Mouse (Mus musculus) spleen, adult 2 months (tissue): ENCODE measurements at regions not wholly inside any gene's neighbourhood (a gene's known extent, or its start where the extent isn't known, plus 50 kb on each side); places are given as distances from the start of the nearest gene placed in this dataset.

ENCODE experiments used
- DNase-seq, 2 experiments: peaks; one replicate each; pipeline versions ENCODE4 v3.0.0 to v3.0.0-alpha.2; 2012 to 2021; ENCODE audit warnings: low spot score in 2 of 2, low read depth in 1 of 2
- H3K27ac ChIP-seq: fragments of 200-500 bp; 2 replicates; pipeline ENCODE4 v1.5.1; 2012; ENCODE audit warnings: low read length, inconsistent platforms; ENCODE audit not compliant: insufficient read depth
- H3K27me3 ChIP-seq: fragments of 200-500 bp; 2 replicates; pipeline ENCODE4 v1.6.1; 2012; ENCODE audit warnings: mild to moderate bottlenecking, moderate library complexity, low read length, inconsistent platforms; ENCODE audit not compliant: control insufficient read depth, insufficient read depth
- H3K36me3 ChIP-seq: fragments of 200-500 bp; 2 replicates; pipeline ENCODE4 v1.6.1; 2012; ENCODE audit warnings: mild to moderate bottlenecking, low read length, inconsistent platforms; ENCODE audit not compliant: control insufficient read depth, insufficient read depth
- H3K4me1 ChIP-seq: fragments of 200-500 bp; 2 replicates; pipeline ENCODE4 v1.6.1; 2011; ENCODE audit warnings: inconsistent platforms; ENCODE audit not compliant: control insufficient read depth, insufficient read depth, insufficient read length
- H3K4me3 ChIP-seq: fragments of 200-500 bp; 2 replicates; pipeline ENCODE4 v1.5.1; 2011; ENCODE audit warnings: mild to moderate bottlenecking, inconsistent platforms; ENCODE audit not compliant: insufficient read depth, insufficient read length; ENCODE audit errors: extremely low read depth
- CTCF ChIP-seq: fragments of 200-500 bp; IDR thresholded peaks from 2 replicates; pipeline ENCODE4 v1.5.1; 2011; ENCODE audit warnings: mild to moderate bottlenecking, inconsistent platforms; ENCODE audit not compliant: insufficient read depth, insufficient read length, insufficient replicate concordance; ENCODE audit errors: extremely low read depth
- POLR2A ChIP-seq: fragments of 200-500 bp; IDR thresholded peaks from 2 replicates; pipeline ENCODE4 v1.6.1; 2011; ENCODE audit warnings: low read depth, low read length, inconsistent platforms
- WGBS: fragments of 180-500 bp; shearing (Covaris S2); methylation state at CpG from one replicate; pipeline ENCODE4 v1.1.7; 2018; 5-methylcytosine and 5-hydroxymethylcytosine counted together

DNA sequence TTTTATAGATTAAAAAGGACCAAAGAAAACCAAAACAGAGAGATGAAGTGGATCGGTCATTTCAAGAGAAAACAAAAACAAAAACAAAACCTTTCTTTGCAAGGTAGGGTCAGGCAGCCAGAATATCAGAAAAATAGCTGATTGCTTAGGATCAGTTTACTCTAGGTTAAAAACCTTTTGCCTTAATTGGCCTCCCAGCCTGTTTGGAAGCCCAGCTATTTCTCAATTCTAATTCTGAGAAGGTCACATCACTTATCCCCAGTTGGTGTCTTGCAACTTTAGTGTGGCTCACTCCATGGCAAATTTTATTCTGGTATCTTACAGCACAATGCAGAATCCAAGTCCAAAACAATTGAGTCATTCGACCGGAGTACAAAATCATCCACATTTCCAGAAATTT lies 70.0 kb downstream of the 1190002N15Rik start:
- H3K27ac ChIP-seq: no peak overlapping the region
- H3K4me3 ChIP-seq: no peak overlapping the region
- no peak for TF ChIP-seq CTCF
- no peak for TF ChIP-seq POLR2A
- no peaks in the 10 kb centered on the region for H3K36me3 ChIP-seq
- WGBS: 93% methylated on average over 3 of the region's 3 CpGs
- DNase-seq: no peak
- H3K27me3 ChIP-seq: no peaks in the 10 kb centered on the region
- no peaks in the 10 kb centered on the region for H3K4me1 ChIP-seq

DNA sequence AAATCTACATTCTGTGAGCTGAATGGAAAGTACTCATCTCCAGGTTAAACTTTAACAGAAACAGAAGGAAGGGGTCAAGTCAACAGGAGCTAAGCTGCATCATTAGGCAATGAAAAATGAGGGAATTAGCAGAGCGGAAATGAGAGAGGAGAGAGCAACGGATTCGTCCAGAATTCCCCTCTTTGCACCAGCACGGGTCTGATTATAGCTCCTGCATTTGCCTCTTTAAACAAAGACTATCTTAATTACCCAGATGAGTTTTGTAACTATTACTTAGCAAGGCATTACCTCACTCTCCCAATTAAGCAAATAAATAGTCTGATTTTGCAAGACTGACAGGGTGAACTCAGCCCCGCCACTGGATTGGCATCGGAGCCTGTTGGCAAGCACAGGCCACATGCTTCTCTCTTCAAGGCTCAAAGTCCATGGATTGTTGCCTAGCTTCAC lies 81.8 kb downstream of the 1190002N15Rik start:
- DNase-seq: no peak
- no peaks in the 10 kb centered on the region for H3K36me3 ChIP-seq
- no peaks in the 10 kb centered on the region for H3K4me1 ChIP-seq
- no peak overlapping the region for H3K4me3 ChIP-seq
- TF ChIP-seq POLR2A (no peak), CTCF (no peak)
- WGBS: 89% methylated on average over 6 of the region's 6 CpGs
- H3K27me3 ChIP-seq: peaks cover 1% of the 10 kb centered on the region; the same call in 1 of the 2 replicates
- no peak overlapping the region for H3K27ac ChIP-seq

DNA sequence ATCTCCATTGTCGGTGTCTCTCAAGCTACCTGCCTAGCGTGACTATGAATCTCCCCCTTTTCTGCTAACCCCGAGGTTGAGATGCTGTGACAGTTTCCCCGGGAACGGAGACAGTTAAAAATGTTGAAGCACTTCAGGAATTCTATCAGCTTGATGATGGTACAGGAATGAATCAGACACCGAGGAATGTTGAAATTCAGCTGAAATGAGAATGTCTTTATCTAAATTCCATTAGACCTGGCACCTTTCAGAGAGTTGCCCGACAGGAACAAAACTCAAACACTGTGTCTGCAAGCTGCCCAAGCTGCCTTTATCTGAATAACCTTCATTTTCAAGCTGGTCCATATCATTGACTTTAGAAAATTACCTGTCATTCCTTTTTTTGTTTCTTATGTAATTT lies 82.4 kb downstream of the 1190002N15Rik start:
- Histone ChIP-seq H3K27me3 (peaks cover 1% of the 10 kb centered on the region; the same call in 1 of the 2 replicates), H3K4me1 (no peaks in the 10 kb centered on the region), H3K27ac (no peak overlapping the region), H3K4me3 (no peak overlapping the region), H3K36me3 (no peaks in the 10 kb centered on the region)
- DNase-seq: no peak
- TF ChIP-seq CTCF: no peak
- TF ChIP-seq POLR2A: no peak
- WGBS: 90% methylated on average over 7 of the region's 7 CpGs

DNA sequence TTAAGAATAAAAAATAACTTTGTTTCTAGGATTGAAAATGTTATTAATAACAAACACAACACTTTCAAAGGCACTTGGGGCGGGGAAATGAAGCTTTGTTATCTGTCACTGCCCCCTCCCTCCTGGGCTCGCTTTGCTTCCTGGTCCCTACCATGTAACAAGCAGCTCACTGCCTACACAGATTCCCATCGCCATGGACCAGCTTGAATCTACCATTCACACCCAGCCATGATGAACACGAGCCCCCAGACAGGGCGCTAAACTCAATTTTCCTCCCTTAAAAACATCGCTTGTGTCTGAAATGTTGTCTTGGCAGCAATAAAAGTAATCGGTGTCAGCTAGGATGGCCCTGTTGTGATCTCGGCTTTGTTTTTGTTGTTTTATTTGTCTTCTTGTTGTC lies 88.0 kb downstream of the 1190002N15Rik start:
- no peak for TF ChIP-seq CTCF
- TF ChIP-seq POLR2A: no peak
- Histone ChIP-seq H3K27ac (no peak overlapping the region), H3K4me1 (peaks cover 3% of the 10 kb centered on the region; the same call in 1 of the 2 replicates), H3K4me3 (no peak overlapping the region), H3K36me3 (no peaks in the 10 kb centered on the region), H3K27me3 (peaks cover 1% of the 10 kb centered on the region)
- DNase-seq: no peak
- WGBS: 84% methylated on average over 8 of the region's 8 CpGs

DNA sequence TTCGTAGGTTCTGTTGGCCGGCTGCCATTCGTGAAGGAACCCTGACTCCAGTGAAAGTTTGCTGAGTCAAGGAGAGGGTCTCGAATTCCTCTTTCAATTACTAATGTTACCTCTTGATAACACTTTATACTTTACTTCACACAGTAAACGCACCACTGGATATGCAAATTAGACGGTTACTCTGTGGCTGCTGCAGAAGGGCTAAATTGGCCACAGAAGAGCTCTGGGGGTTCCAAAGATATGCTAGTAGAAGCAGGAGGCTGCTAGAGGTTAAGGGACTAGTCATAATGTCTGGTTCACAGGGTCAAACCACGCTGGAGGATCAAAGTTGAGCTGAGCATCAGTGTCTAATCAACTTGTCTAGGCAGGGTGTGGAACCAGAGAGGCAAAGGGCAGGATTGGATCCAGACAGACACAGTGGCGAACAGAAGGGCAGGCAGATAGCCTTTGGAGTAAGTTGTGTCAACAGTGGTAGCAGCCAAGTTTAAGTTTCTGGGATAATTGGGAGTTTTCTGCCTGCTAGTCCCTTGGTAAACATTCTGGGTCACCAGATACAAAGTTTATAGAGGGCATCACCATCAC lies 91.6 kb downstream of the 1190002N15Rik start:
- no peak overlapping the region for H3K27ac ChIP-seq
- WGBS: 52% methylated on average over 8 of the region's 8 CpGs
- DNase-seq: peak in 1 of 2 experiments; percentile 4

DNA sequence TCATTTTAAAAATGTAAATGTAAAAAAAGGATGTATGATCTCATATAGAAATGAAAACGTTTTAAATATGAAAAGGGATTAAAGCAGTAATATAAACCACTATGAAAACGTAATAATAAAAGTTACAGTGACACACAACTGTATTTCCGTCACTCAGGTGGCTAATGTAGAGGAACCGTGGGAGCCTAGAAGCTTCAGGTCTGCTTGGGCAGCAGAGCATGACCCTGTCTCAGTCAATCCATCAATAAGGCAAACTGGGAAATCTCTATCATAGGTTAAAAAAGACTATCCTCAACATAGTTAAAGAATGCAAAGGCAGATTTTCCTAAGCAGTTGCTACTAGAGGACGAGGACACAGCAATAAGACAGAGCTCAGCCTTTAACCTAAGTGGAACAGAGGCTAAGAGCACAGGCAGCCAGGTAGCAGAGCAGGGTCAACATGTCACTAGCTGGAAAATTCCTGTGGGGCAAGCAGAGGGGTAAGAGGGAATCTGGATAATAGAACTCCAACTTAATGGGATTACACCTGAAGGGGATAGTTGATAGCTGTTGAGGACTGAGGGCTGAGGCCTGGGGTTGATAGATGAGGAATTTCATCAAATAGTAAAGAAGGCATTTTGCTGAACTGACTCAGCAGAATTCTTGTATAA lies 93.6 kb downstream of the 1190002N15Rik start:
- Histone ChIP-seq H3K4me1 (peaks cover 3% of the 10 kb centered on the region; the same call in 1 of the 2 replicates), H3K4me3 (no peak overlapping the region), H3K27ac (no peak overlapping the region), H3K27me3 (peaks cover 1% of the 10 kb centered on the region), H3K36me3 (no peaks in the 10 kb centered on the region)
- no peak for TF ChIP-seq POLR2A
- no peak for TF ChIP-seq CTCF
- DNase-seq: no peak
- 71% methylated on average over 5 of the region's 5 CpGs for WGBS

More for the DNA sequence above, 91.6 kb downstream of the 1190002N15Rik start:
- TF ChIP-seq POLR2A (no peak), CTCF (no peak)
- Histone ChIP-seq H3K4me3 (no peak overlapping the region), H3K4me1 (peaks cover 3% of the 10 kb centered on the region; the same call in 1 of the 2 replicates), H3K36me3 (no peaks in the 10 kb centered on the region), H3K27me3 (peaks cover 1% of the 10 kb centered on the region)

DNA sequence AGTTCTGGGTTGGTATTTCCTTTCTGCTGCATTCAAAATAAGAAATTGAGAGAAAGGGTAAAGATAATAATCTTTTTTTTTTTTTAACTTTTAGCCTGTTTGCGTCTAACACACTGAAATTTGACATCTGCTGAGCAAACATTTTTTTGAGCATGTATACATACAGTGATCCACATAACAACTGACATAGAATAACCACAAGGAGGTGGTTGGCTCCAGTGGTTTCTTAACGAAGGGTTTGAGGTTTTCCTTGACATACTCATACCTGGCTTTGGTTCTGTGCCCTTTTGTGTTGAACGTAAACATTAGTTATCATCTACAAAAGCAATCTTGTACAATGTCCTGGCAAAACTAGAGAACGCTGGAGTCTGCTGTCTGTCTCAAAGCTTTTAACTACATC lies 96.5 kb downstream of the 1190002N15Rik start:
- 27% methylated on average over 4 of the region's 4 CpGs for WGBS
- Histone ChIP-seq H3K4me1 (peaks cover 1% of the 10 kb centered on the region; the same call in 1 of the 2 replicates), H3K27ac (no peak overlapping the region), H3K36me3 (no peaks in the 10 kb centered on the region), H3K27me3 (peaks cover 1% of the 10 kb centered on the region; the same call in 1 of the 2 replicates), H3K4me3 (no peak overlapping the region)
- no peak for DNase-seq
- TF ChIP-seq CTCF: no peak
- TF ChIP-seq POLR2A: no peak
